Mouse (Mus musculus): ENCODE data around the gene Arhgef38. TPM values are rescaled to one million over a fixed set of nuclear protein-coding genes. Genes with fewer than 3 reads are reported as not detected.

The Arhgef38 gene
- not detected for total RNA-seq (2023)

DNA sequence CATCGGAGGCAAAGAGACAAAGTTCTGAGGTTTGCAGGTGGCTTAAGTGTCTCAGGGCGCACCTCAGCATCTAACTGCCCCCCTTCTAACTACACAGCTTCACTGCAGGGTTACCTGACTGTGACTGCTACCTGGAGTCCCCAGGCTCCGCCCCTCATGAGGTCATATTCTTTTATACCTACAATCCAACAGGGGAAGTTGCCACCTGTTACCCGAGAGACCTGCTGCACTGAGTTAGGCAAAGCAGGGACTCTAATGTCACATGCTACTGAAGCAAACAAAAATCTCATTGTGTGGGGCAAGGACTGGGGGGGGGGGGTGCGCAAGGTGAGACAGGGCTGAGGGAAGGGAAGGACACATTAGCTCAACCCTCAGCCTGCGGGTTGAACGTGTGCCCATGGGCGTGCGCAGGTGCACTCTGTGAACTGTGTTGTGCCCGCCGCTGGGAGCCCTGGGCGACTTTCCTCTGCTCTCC is at the start of gene Arhgef38:
Gene Arhgef38 (minus strand): TSS at position 129 of the 475 bp plus-strand sequence.

GRCm38 (mm10) chr3:133091664-133092273 is 143.0 kb downstream of the Arhgef38 start, which contains the start of the genes Ints12 and Gstcd:
Gene Ints12, plus strand, starts transcription at chr3:133091840.
Gene Gstcd, minus strand, starts transcription at chr3:133092033.

Other genes starting within 250 kb of the Arhgef38 start
- gene Ints12, start 143.1 kb downstream of the Arhgef38 start, total RNA-seq (2023) = 20.2 TPM
- gene Gstcd, start 142.9 kb downstream of the Arhgef38 start, total RNA-seq (2023) = 18.8 TPM
- gene Ppa2, start 75.2 kb upstream of the Arhgef38 start, total RNA-seq (2023) = 23.8 TPM

All from CD4-positive naive resting alpha-beta T cell, adult 76 days (primary cell).